Mouse (Mus musculus) midbrain, embryonic 12.5 days (tissue): ENCODE results near the gene Vmn2r46. TPM values are rescaled to one million over a fixed set of nuclear protein-coding genes. Genes with fewer than 3 reads are reported as not detected.
"Not testable (repeated sequence)": the region's sequence is repeated elsewhere in the genome, so short reads cannot be mapped to it uniquely, and the experiment has no call there.

Experiments
- ATAC-seq: fragments of 200-750 bp; cut with Nextera tagmentation; 2 replicates; pipeline ENCODE4 v1.8.0; 2017; ENCODE audit warnings: low read depth, moderate TSS enrichment, moderate library complexity; ENCODE audit not compliant: low FRiP score
- H3K27ac ChIP-seq: fragments of 300-500 bp; sonication (generic); replicated peaks from 2 replicates; pipeline ENCODE4 v1.5.1; 2016; ENCODE audit warnings: mild to moderate bottlenecking
- H3K27me3 ChIP-seq: fragments of 300-500 bp; sonication (generic); 2 replicates; pipeline ENCODE4 v1.6.1; 2016; ENCODE audit warnings: mild to moderate bottlenecking
- H3K36me3 ChIP-seq: fragments of 300-500 bp; sonication (generic); 2 replicates; pipeline ENCODE4 v1.6.1; 2016
- H3K4me1 ChIP-seq: fragments of 300-500 bp; sonication (generic); 2 replicates; pipeline ENCODE4 v1.6.1; 2016
- H3K4me2 ChIP-seq: fragments of 300-500 bp; sonication (generic); replicated peaks from 2 replicates; pipeline ENCODE4 v1.6.1; 2016; ENCODE audit warnings: mild to moderate bottlenecking, moderate library complexity
- H3K4me3 ChIP-seq: fragments of 300-500 bp; sonication (generic); 2 replicates; pipeline ENCODE4 v1.5.1; 2016; ENCODE audit warnings: mild to moderate bottlenecking
- H3K9ac ChIP-seq: fragments of 300-500 bp; sonication (generic); replicated peaks from 2 replicates; pipeline ENCODE4 v1.6.1; 2016; ENCODE audit warnings: mild to moderate bottlenecking, moderate library complexity
- H3K9me3 ChIP-seq: fragments of 300-500 bp; sonication (generic); 2 replicates; pipeline ENCODE4 v1.6.1; 2016; ENCODE audit warnings: mild to moderate bottlenecking
- WGBS: fragments of 180-500 bp; shearing (Covaris S2); methylation state at CpG from one replicate; pipeline ENCODE4 v1.1.7; 2016; 5-methylcytosine and 5-hydroxymethylcytosine counted together
- polyA plus RNA-seq: library from polyadenylated mRNA; unstranded; fragments of >200 nt; fragmentation: Nextera tagmentation; extraction: Ambion mirVana; gene quantifications from 2 replicates; pipeline ENCODE4 v1.2.1, GENCODE M21; 2016

Gene Vmn2r46
- polyA plus RNA-seq = not detected in 2 replicates

- H3K4me1 ChIP-seq, H3K36me3 ChIP-seq, H3K4me2 ChIP-seq, ATAC-seq, H3K27ac ChIP-seq, H3K9ac ChIP-seq, H3K27me3 ChIP-seq, H3K4me3 ChIP-seq, H3K9me3 ChIP-seq: not testable (repeated sequence)
- no CpG with 5 or more reads among the region's 1 CpGs for WGBS
These were observed at the start of gene Vmn2r46 for GRCm38 (mm10) chr7:9770471-9770870. Vmn2r46 (minus strand) TSS chr7:9770571.

Other genes starting within 250 kb of the Vmn2r46 start
- gene Vmn2r47, start 70.8 kb upstream of the Vmn2r46 start, polyA plus RNA-seq = not detected in 2 replicates
- not detected in 2 replicates for gene Vmn2r48, start 183.0 kb upstream of the Vmn2r46 start, polyA plus RNA-seq
- gene Vmn2r49, start 221.7 kb upstream of the Vmn2r46 start, polyA plus RNA-seq = not detected in 2 replicates